Mouse (Mus musculus) liver, embryonic 11.5 days (tissue): ENCODE data around the gene Map1lc3a. TPM values are rescaled to one million over a fixed set of nuclear protein-coding genes. Genes with fewer than 3 reads are reported as not detected.

Source experiments
- ATAC-seq: fragments of 200-750 bp; cut with Nextera tagmentation; replicated peaks from 2 replicates; pipeline ENCODE4 v1.8.0; 2017; ENCODE audit warnings: moderate number of reproducible peaks, mild to moderate bottlenecking, moderate TSS enrichment, moderate library complexity; ENCODE audit not compliant: low FRiP score
- DNase-seq: peaks from one replicate; pipeline ENCODE4 v3.0.0-alpha.2; 2017; ENCODE audit warnings: low spot score
- H3K27ac ChIP-seq: fragments of 300-500 bp; sonication (generic); 2 replicates; pipeline ENCODE4 v1.5.1; 2014; ENCODE audit warnings: mild to moderate bottlenecking, low read depth, low read length, control low read depth
- H3K27me3 ChIP-seq: fragments of 300-500 bp; sonication (generic); replicated peaks from 2 replicates; pipeline ENCODE4 v1.6.1; 2014; ENCODE audit warnings: low read length, mixed read lengths; ENCODE audit not compliant: control insufficient read depth, insufficient read depth
- H3K36me3 ChIP-seq: fragments of 300-500 bp; sonication (generic); 2 replicates; pipeline ENCODE4 v1.6.1; 2014; ENCODE audit warnings: mild to moderate bottlenecking, low read length, moderate library complexity, mixed read lengths; ENCODE audit not compliant: control insufficient read depth, insufficient read depth
- H3K4me1 ChIP-seq: fragments of 300-500 bp; sonication (generic); replicated peaks from 2 replicates; pipeline ENCODE4 v1.6.1; 2014; ENCODE audit warnings: low read length, mixed read lengths; ENCODE audit not compliant: control insufficient read depth, insufficient read depth
- H3K4me2 ChIP-seq: fragments of 300-500 bp; sonication (generic); 2 replicates; pipeline ENCODE4 v1.6.1; 2014; ENCODE audit warnings: mild to moderate bottlenecking, control low read depth, moderate library complexity
- H3K4me3 ChIP-seq: fragments of 300-500 bp; sonication (generic); 2 replicates; pipeline ENCODE4 v1.5.1; 2014; ENCODE audit warnings: low read depth, low read length, control low read depth
- H3K9ac ChIP-seq: fragments of 300-500 bp; sonication (generic); 2 replicates; pipeline ENCODE4 v1.6.1; 2014; ENCODE audit warnings: low read depth, low read length, control low read depth
- H3K9me3 ChIP-seq: fragments of 300-500 bp; sonication (generic); 2 replicates; pipeline ENCODE4 v1.6.1; 2016; ENCODE audit warnings: low read length, inconsistent platforms, mixed read lengths; ENCODE audit not compliant: control insufficient read depth
- WGBS: fragments of 180-500 bp; shearing (Covaris S2); extraction: QIAGEN DNeasy Blood & Tissue Kit; methylation state at CpG from one replicate; pipeline ENCODE4 v1.1.7; 2014; 5-methylcytosine and 5-hydroxymethylcytosine counted together
- polyA plus RNA-seq: library from polyadenylated mRNA; unstranded; fragments of >200 nt; fragmentation: Nextera tagmentation; extraction: Ambion mirVana; gene quantifications from 2 replicates; pipeline ENCODE4 v1.2.1, GENCODE M21; 2014

Gene Map1lc3a
- polyA plus RNA-seq = 43.5 and 45.6 TPM in 2 replicates

GRCm38 (mm10) chr2:155276195-155276594 is at the start of gene Map1lc3a:
Gene Map1lc3a (plus strand): TSS chr2:155276297.
- H3K27me3 ChIP-seq = no peaks in the 10 kb centered on the region
- no peaks in the 10 kb centered on the region for H3K9me3 ChIP-seq
- H3K4me2 ChIP-seq = peak within 1 kb of the TSS; percentile 89
- H3K4me3 ChIP-seq = peak within 1 kb of the TSS; percentile 96
- 1% methylated on average over 47 of the region's 47 CpGs for WGBS
- peak within 1 kb of the TSS; percentile 45 for H3K27ac ChIP-seq
- H3K4me1 ChIP-seq = peaks cover 5% of the 10 kb centered on the region
- peak within 1 kb of the TSS; percentile 79 for H3K9ac ChIP-seq
- peak; percentile 87 for ATAC-seq
- peak; percentile 94 for DNase-seq
- peaks cover 4% of the 10 kb centered on the region; the same call in 1 of the 2 replicates for H3K36me3 ChIP-seq

- DNase-seq (no peak), ATAC-seq (peak; percentile 85)
- peaks cover 14% of the 10 kb centered on the region for H3K4me1 ChIP-seq
- 11% methylated on average over 13 of the region's 13 CpGs for WGBS
- peak overlapping the region; percentile 93 for H3K4me3 ChIP-seq
- H3K9me3 ChIP-seq = no peaks in the 10 kb centered on the region
- no peaks in the 10 kb centered on the region for H3K27me3 ChIP-seq
- peak overlapping the region; percentile 35 for H3K27ac ChIP-seq
- H3K36me3 ChIP-seq = 0 out of 2 replicates have a peak, but pooled peaks cover 2% of the 10 kb centered on the region
- peak overlapping the region; percentile 77 for H3K9ac ChIP-seq
- H3K4me2 ChIP-seq = peak overlapping the region; percentile 90
Measured at GRCm38 (mm10) chr2:155235746-155236361, 40.2 kb upstream of the Map1lc3a start.

- no peaks in the 10 kb centered on the region for H3K9me3 ChIP-seq
- WGBS = under 1% methylated on average over 50 of the region's 50 CpGs
Measured at GRCm38 (mm10) chr2:155236362-155236992, 39.6 kb upstream of the Map1lc3a start, which contains the start of gene Dynlrb1. Gene Dynlrb1 (plus strand): TSS chr2:155236533.

GRCm38 (mm10) chr2:155237276-155237675 is 38.8 kb upstream of the Map1lc3a start:
- Histone ChIP-seq H3K4me3 (peak overlapping the region; percentile 93), H3K4me1 (peaks cover 14% of the 10 kb centered on the region), H3K27ac (no peak overlapping the region), H3K36me3 (peaks cover 2% of the 10 kb centered on the region; the same call in 1 of the 2 replicates), H3K9ac (peak overlapping the region; percentile 77), H3K27me3 (no peaks in the 10 kb centered on the region), H3K4me2 (peak overlapping the region; percentile 90), H3K9me3 (no peaks in the 10 kb centered on the region)
- WGBS = 14% methylated on average over 4 of the region's 4 CpGs
- no peak for ATAC-seq
- DNase-seq = no peak

More at GRCm38 (mm10) chr2:155236362-155236992, 39.6 kb upstream of the Map1lc3a start, which contains the start of gene Dynlrb1:
- Histone ChIP-seq H3K4me3 (peak within 1 kb of the TSS; percentile 93), H3K4me2 (peak within 1 kb of the TSS; percentile 90), H3K36me3 (peaks cover 2% of the 10 kb centered on the region; the same call in 1 of the 2 replicates), H3K4me1 (peaks cover 14% of the 10 kb centered on the region), H3K27ac (peak within 1 kb of the TSS; percentile 35), H3K9ac (peak within 1 kb of the TSS; percentile 77), H3K27me3 (no peaks in the 10 kb centered on the region)
- peak; percentile 99 for DNase-seq
- ATAC-seq = peak; percentile 99

GRCm38 (mm10) chr2:155240915-155241314 is 35.2 kb upstream of the Map1lc3a start:
- no peak overlapping the region for H3K4me2 ChIP-seq
- ATAC-seq (no peak), DNase-seq (no peak)
- peaks cover 22% of the 10 kb centered on the region for H3K36me3 ChIP-seq
- no peak overlapping the region for H3K9ac ChIP-seq
- WGBS = 74% methylated on average over 4 of the region's 4 CpGs
- H3K27me3 ChIP-seq = no peaks in the 10 kb centered on the region
- H3K4me3 ChIP-seq = no peak overlapping the region
- H3K9me3 ChIP-seq = no peaks in the 10 kb centered on the region
- H3K27ac ChIP-seq = no peak overlapping the region
- peaks cover 11% of the 10 kb centered on the region for H3K4me1 ChIP-seq

- H3K36me3 ChIP-seq = peaks cover 30% of the 10 kb centered on the region
- no peak overlapping the region for H3K4me3 ChIP-seq
- H3K27ac ChIP-seq = no peak overlapping the region
- no peaks in the 10 kb centered on the region for H3K27me3 ChIP-seq
- H3K9me3 ChIP-seq = no peaks in the 10 kb centered on the region
- peaks cover 8% of the 10 kb centered on the region for H3K4me1 ChIP-seq
- ATAC-seq (no peak), DNase-seq (no peak)
- no peak overlapping the region for H3K9ac ChIP-seq
- WGBS = 86% methylated on average over 7 of the region's 7 CpGs
- H3K4me2 ChIP-seq = no peak overlapping the region
Measured at GRCm38 (mm10) chr2:155242296-155242855, 33.7 kb upstream of the Map1lc3a start.

- Histone ChIP-seq H3K9ac (no peak overlapping the region), H3K4me1 (no peaks in the 10 kb centered on the region), H3K9me3 (no peaks in the 10 kb centered on the region), H3K4me3 (no peak overlapping the region), H3K27me3 (no peaks in the 10 kb centered on the region), H3K36me3 (peaks cover 56% of the 10 kb centered on the region), H3K4me2 (no peak overlapping the region), H3K27ac (no peak overlapping the region)
- ATAC-seq = no peak
- WGBS = 80% methylated on average over 4 of the region's 4 CpGs
- no peak for DNase-seq
Measured at GRCm38 (mm10) chr2:155246231-155246630, 29.9 kb upstream of the Map1lc3a start.

- ATAC-seq = no peak
- no peaks in the 10 kb centered on the region for H3K27me3 ChIP-seq
- no peak overlapping the region for H3K9ac ChIP-seq
- no peak overlapping the region for H3K4me3 ChIP-seq
- H3K27ac ChIP-seq = no peak overlapping the region
- 86% methylated on average over 1 of the region's 1 CpGs for WGBS
- no peak for DNase-seq
- H3K36me3 ChIP-seq = peaks cover 50% of the 10 kb centered on the region
- H3K4me1 ChIP-seq = no peaks in the 10 kb centered on the region
- no peaks in the 10 kb centered on the region for H3K9me3 ChIP-seq
- no peak overlapping the region for H3K4me2 ChIP-seq
Measured at GRCm38 (mm10) chr2:155248206-155248605, 27.9 kb upstream of the Map1lc3a start.
